In the genomic region with DNA sequence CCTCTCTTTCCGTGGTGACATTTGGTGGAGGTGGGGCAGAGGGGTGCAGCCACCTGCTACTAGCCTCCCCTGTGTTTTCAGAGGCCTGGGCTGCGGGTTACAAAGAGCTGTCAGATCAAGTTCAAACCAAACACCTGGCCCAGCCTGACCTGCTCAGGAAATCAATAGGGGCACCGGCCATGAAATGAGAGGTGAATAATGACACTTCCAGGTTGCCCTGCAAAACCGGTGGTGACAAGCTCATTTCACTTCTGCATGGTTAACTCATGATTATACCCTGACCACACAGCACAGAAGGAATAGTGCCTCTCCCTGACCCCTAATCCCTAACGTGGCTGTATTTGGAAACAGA, we compare ENCODE assay signal across 12 mouse cellular contexts.
A peak's percentile ranks its signal among the peaks of the same experiment; 100 is the strongest.
DNase-seq lines count a peak whose midpoint lies in the region; ATAC-seq lines count a peak whose summit lies in the region.
"Had no signal": no experiment of that assay in that cellular context is flagged by ENCODE, and none has a peak within 500 bp of the region (broad histone marks: within the 10 kb centered on the region; RNA-seq: fewer than 3 reads in every experiment).

No protein-coding gene starts in this region.

- no peak overlapping the region for H3K4me3 ChIP-seq in heart, embryonic 10.5 days
- H3K4me3 ChIP-seq in liver, embryonic 16.5 days (ENCODE audit: low read depth, low read length) = no peak overlapping the region
- H3K4me3 ChIP-seq: forebrain, embryonic 12.5 days had no signal

- H3K27me3 ChIP-seq in heart, embryonic 10.5 days (ENCODE audit: insufficient read depth, poor library complexity, severe bottlenecking) = no peaks in the 10 kb centered on the region
- no peaks in the 10 kb centered on the region for H3K27me3 ChIP-seq in liver, embryonic 16.5 days (ENCODE audit: control insufficient read depth, insufficient read depth, low read depth, low read length)
- H3K27me3 ChIP-seq: forebrain, embryonic 12.5 days had no signal

- DNase-seq in heart, embryonic 10.5 days (ENCODE audit: low spot score) = no peak
- no peak for DNase-seq in heart, adult 8-10 months (ENCODE audit: low spot score)
- DNase-seq in retina, embryonic 14.5 days (ENCODE audit: low spot score) = peak; percentile 17
- no peak for DNase-seq in retina, postnatal 1 day
- DNase-seq in ovary, postnatal 36 days (ENCODE audit: low spot score) = no peak
- DNase-seq in layer of hippocampus, adult 11-12 months (ENCODE audit: low spot score) = no peak
- no peak for DNase-seq in cerebellum, adult 9-10 months
- DNase-seq: midbrain, embryonic 14.5 days had no signal

- H3K27ac ChIP-seq in heart, embryonic 10.5 days = 0 out of 2 replicates have a peak overlapping the region, but pooled peaks have one; percentile 13
- peak overlapping the region; percentile 25; the same call in 1 of the 2 replicates for H3K27ac ChIP-seq in liver, embryonic 16.5 days (ENCODE audit: low read length)
- H3K27ac ChIP-seq: forebrain, embryonic 12.5 days; liver, embryonic 14.5 days had no signal

- H3K36me3 ChIP-seq in heart, embryonic 10.5 days = no peaks in the 10 kb centered on the region; the same call in 1 of the 2 replicates
- no peaks in the 10 kb centered on the region for H3K36me3 ChIP-seq in liver, embryonic 16.5 days (ENCODE audit: control insufficient read depth, insufficient read depth)
- H3K36me3 ChIP-seq: forebrain, embryonic 12.5 days had no signal

- H3K9me3 ChIP-seq in heart, embryonic 10.5 days = no peaks in the 10 kb centered on the region
- H3K9me3 ChIP-seq in liver, embryonic 16.5 days (replicated peaks; ENCODE audit: control insufficient read depth, low read length) = no peaks in the 10 kb centered on the region
- H3K9me3 ChIP-seq: forebrain, embryonic 12.5 days had no signal

- peaks cover 30% of the 10 kb centered on the region for H3K4me1 ChIP-seq in heart, embryonic 10.5 days
- no peaks in the 10 kb centered on the region; the same call in 1 of the 2 replicates for H3K4me1 ChIP-seq in liver, embryonic 16.5 days (ENCODE audit: control insufficient read depth, low read depth, low read length)

- WGBS in heart, embryonic 10.5 days = 34% methylated on average over 5 of the region's 5 CpGs
- WGBS in liver, embryonic 16.5 days (ENCODE audit: insufficient replicate concordance) = 25% methylated on average over 5 of the region's 5 CpGs

- H3K9ac ChIP-seq in liver, embryonic 16.5 days (ENCODE audit: low read depth, low read length) = no peak overlapping the region
- H3K9ac ChIP-seq: forebrain, embryonic 12.5 days; liver, embryonic 14.5 days had no signal

- no peak overlapping the region for H3K4me2 ChIP-seq in liver, embryonic 16.5 days (ENCODE audit: low read depth, low read length)
- H3K4me2 ChIP-seq: forebrain, embryonic 12.5 days; heart, embryonic 11.5 days had no signal

- ATAC-seq in liver, embryonic 16.5 days (ENCODE audit: low read depth) = peak; percentile 37; the same call in 1 of the 2 replicates
